Mouse (Mus musculus) C2C12 (cell line): ENCODE results near the gene Nav2. TPM values are rescaled to one million over a fixed set of nuclear protein-coding genes. Genes with fewer than 3 reads are reported as not detected.

ENCODE experiments used
- H3K27me3 ChIP-seq: one replicate; pipeline ENCODE4 v1.6.1; 2011; ENCODE audit not compliant: control insufficient read depth, insufficient read depth, insufficient read length
- H3K36me3 ChIP-seq: one replicate; pipeline ENCODE4 v1.6.1; 2011; ENCODE audit not compliant: control insufficient read depth, insufficient read depth
- H3K4me3 ChIP-seq: one replicate; pipeline ENCODE4 v1.5.1; 2011; ENCODE audit warnings: mild to moderate bottlenecking, control low read depth; ENCODE audit not compliant: poor library complexity, insufficient read depth, severe bottlenecking
- H3K79me2 ChIP-seq: one replicate; pipeline ENCODE4 v1.6.1; 2011; ENCODE audit not compliant: control insufficient read depth, insufficient read depth
- H3K79me3 ChIP-seq: one replicate; pipeline ENCODE4 v1.6.1; 2011; ENCODE audit warnings: low read depth, control low read depth
- H3ac ChIP-seq: one replicate; pipeline ENCODE3; 2011; ENCODE audit warnings: low read depth; ENCODE audit not compliant: control insufficient read depth, insufficient read length
- CEBPB ChIP-seq: IDR thresholded peaks from one replicate; pipeline ENCODE4 v1.6.1; 2011; ENCODE audit warnings: low read depth, mild to moderate bottlenecking, control low read depth, moderate library complexity
- CTCF ChIP-seq: IDR thresholded peaks from one replicate; pipeline ENCODE4 v1.5.1; 2011; ENCODE audit not compliant: control insufficient read depth, insufficient read depth, insufficient read length
- FOSL1 ChIP-seq: IDR thresholded peaks from one replicate; pipeline ENCODE4 v1.8.0; 2011; ENCODE audit warnings: mild to moderate bottlenecking, low read length; ENCODE audit not compliant: poor library complexity, insufficient read depth, severe bottlenecking
- MAX ChIP-seq: IDR thresholded peaks from one replicate; pipeline ENCODE4 v1.6.1; 2011; ENCODE audit warnings: mild to moderate bottlenecking, control low read depth
- MYOD1 ChIP-seq: IDR thresholded peaks from one replicate; pipeline ENCODE4 v1.6.1; 2011; ENCODE audit warnings: low read depth; ENCODE audit not compliant: control insufficient read depth, insufficient read length
- MYOG ChIP-seq: IDR thresholded peaks from one replicate; pipeline ENCODE4 v1.6.1; 2011; ENCODE audit not compliant: control insufficient read depth, insufficient read length; ENCODE audit errors: extremely low read depth
- USF1 ChIP-seq: IDR thresholded peaks from one replicate; pipeline ENCODE4 v1.6.1; 2011; ENCODE audit warnings: low read depth, mild to moderate bottlenecking, control low read depth, moderate library complexity
- polyA plus RNA-seq: library from polyadenylated mRNA; unstranded; fragments of >200 nt; fragmentation: generic; extraction: Trizol; gene quantifications from one replicate; pipeline ENCODE4 v1.2.1, GENCODE M21; 2012; ENCODE audit warnings: missing spikeins

Nav2 gene
- polyA plus RNA-seq, 1 experiment, result 4.7 TPM

- H3K36me3 ChIP-seq, result no peaks in the 10 kb centered on the region
- no peak overlapping the region for H3ac ChIP-seq
- no peaks in the 10 kb centered on the region for H3K79me2 ChIP-seq
- no peaks in the 10 kb centered on the region for H3K79me3 ChIP-seq
- H3K4me3 ChIP-seq, result no peak overlapping the region
- H3K27me3 ChIP-seq, result peaks cover 6% of the 10 kb centered on the region
- TF ChIP-seq MYOG (no peak), MAX (no peak), FOSL1 (no peak), CEBPB (no peak), CTCF (no peak), USF1 (no peak), MYOD1 (no peak)
Measured at GRCm38 (mm10) chr7:49025991-49026390, 117.5 kb downstream of the Nav2 start.

DNA sequence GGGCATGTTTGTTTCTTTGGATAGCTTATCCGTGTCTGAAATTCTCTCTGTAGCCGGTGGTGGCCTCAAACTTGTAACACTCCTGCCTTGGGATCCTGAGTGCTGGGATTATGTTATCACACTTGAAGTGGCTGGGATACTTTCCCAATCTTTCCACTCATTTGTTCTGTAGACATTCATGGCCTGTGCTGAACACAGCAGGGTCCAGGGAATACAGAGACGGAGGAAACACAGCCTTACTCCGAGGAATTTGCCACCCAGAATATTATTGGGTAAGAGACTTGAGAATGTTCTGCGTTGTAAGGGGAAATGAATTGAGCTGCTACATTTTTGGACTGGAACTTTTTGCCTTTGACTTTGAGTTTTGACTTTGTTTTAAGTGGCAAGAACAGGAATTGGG, 118.0 kb downstream of the Nav2 start:
- H3ac ChIP-seq, result no peak overlapping the region
- TF ChIP-seq FOSL1, result no peak
- no peak for TF ChIP-seq USF1
- no peak for TF ChIP-seq CTCF
- TF ChIP-seq MYOG, result no peak
- TF ChIP-seq MAX, result no peak
- TF ChIP-seq CEBPB, result no peak
- TF ChIP-seq MYOD1, result no peak
- no peaks in the 10 kb centered on the region for H3K36me3 ChIP-seq
- H3K79me2 ChIP-seq, result no peaks in the 10 kb centered on the region
- peaks cover 6% of the 10 kb centered on the region for H3K27me3 ChIP-seq
- H3K79me3 ChIP-seq, result no peaks in the 10 kb centered on the region
- H3K4me3 ChIP-seq, result no peak overlapping the region

- H3ac ChIP-seq, result no peak overlapping the region
- H3K4me3 ChIP-seq, result no peak overlapping the region
- H3K27me3 ChIP-seq, result peaks cover 10% of the 10 kb centered on the region
- H3K36me3 ChIP-seq, result no peaks in the 10 kb centered on the region
- no peaks in the 10 kb centered on the region for H3K79me2 ChIP-seq
- no peaks in the 10 kb centered on the region for H3K79me3 ChIP-seq
- TF ChIP-seq MYOD1, result no peak
- no peak for TF ChIP-seq CEBPB
- no peak for TF ChIP-seq CTCF
- TF ChIP-seq USF1, result no peak
- TF ChIP-seq MYOG, result no peak
- TF ChIP-seq FOSL1, result no peak
- no peak for TF ChIP-seq MAX
Measured at GRCm38 (mm10) chr7:49029282-49030012, 120.9 kb downstream of the Nav2 start.

- H3K36me3 ChIP-seq, result no peaks in the 10 kb centered on the region
- H3K79me2 ChIP-seq, result no peaks in the 10 kb centered on the region
- H3K4me3 ChIP-seq, result no peak overlapping the region
- TF ChIP-seq CEBPB (no peak), MAX (no peak), MYOD1 (no peak), FOSL1 (no peak)
- H3ac ChIP-seq, result no peak overlapping the region
- peaks cover 18% of the 10 kb centered on the region for H3K27me3 ChIP-seq
- H3K79me3 ChIP-seq, result no peaks in the 10 kb centered on the region
Measured at GRCm38 (mm10) chr7:49032216-49032615, 123.7 kb downstream of the Nav2 start.

- no peaks in the 10 kb centered on the region for H3K36me3 ChIP-seq
- no peak overlapping the region for H3K4me3 ChIP-seq
- TF ChIP-seq CTCF, result no peak
- no peak for TF ChIP-seq CEBPB
- TF ChIP-seq MYOG, result no peak
- no peak for TF ChIP-seq MAX
- TF ChIP-seq MYOD1, result no peak
- no peak for TF ChIP-seq FOSL1
- TF ChIP-seq USF1, result no peak
- H3ac ChIP-seq, result no peak overlapping the region
- no peaks in the 10 kb centered on the region for H3K79me3 ChIP-seq
- H3K27me3 ChIP-seq, result peaks cover 18% of the 10 kb centered on the region
- no peaks in the 10 kb centered on the region for H3K79me2 ChIP-seq
Measured at GRCm38 (mm10) chr7:49034253-49034652, 125.7 kb downstream of the Nav2 start.

DNA sequence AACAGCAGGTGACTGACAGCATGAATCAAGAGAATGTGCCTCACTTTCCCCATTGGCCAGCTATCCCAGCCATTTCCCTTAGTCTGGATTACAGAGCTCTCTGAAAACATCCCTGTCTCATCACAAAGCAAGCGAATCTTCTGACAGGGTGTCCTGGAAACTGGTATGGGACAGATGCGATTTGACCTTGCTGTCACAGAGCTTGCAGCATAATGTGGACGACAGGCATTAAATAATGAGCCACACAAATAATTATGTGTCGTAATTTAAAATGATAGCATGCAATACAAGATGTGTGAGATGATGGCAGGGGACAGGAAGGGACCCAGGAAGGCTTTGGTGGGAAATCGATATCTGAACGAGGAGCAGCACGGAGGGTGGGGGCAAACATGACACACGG, 131.6 kb downstream of the Nav2 start:
- Histone ChIP-seq H3K79me3 (no peaks in the 10 kb centered on the region), H3K79me2 (no peaks in the 10 kb centered on the region), H3K27me3 (peaks cover 13% of the 10 kb centered on the region), H3K4me3 (no peak overlapping the region), H3ac (no peak overlapping the region), H3K36me3 (no peaks in the 10 kb centered on the region)
- TF ChIP-seq USF1 (no peak), MYOD1 (no peak), CEBPB (no peak), FOSL1 (no peak), MYOG (no peak), MAX (no peak), CTCF (no peak)
